Mouse (Mus musculus) stomach, embryonic 15.5 days (tissue): Measurements from ENCODE around the gene Fosl1. TPM values are rescaled to one million over a fixed set of nuclear protein-coding genes. Genes with fewer than 3 reads are reported as not detected.

Experiments
- ATAC-seq: fragments of 200-750 bp; cut with Nextera tagmentation; 2 replicates; pipeline ENCODE4 v1.8.0; 2017; ENCODE audit warnings: low read depth, moderate number of reproducible peaks, moderate TSS enrichment; ENCODE audit not compliant: insufficient read depth, low FRiP score
- H3K27ac ChIP-seq: fragments of 300-500 bp; sonication (generic); 2 replicates; pipeline ENCODE4 v1.5.1; 2015; ENCODE audit warnings: mild to moderate bottlenecking, inconsistent platforms
- H3K27me3 ChIP-seq: fragments of 300-500 bp; sonication (generic); replicated peaks from 2 replicates; pipeline ENCODE4 v1.6.1; 2015; ENCODE audit warnings: inconsistent platforms
- H3K36me3 ChIP-seq: fragments of 300-500 bp; sonication (generic); 2 replicates; pipeline ENCODE4 v1.6.1; 2015; ENCODE audit warnings: inconsistent platforms
- H3K4me1 ChIP-seq: fragments of 300-500 bp; sonication (generic); 2 replicates; pipeline ENCODE4 v1.6.1; 2015; ENCODE audit warnings: inconsistent platforms
- H3K4me2 ChIP-seq: fragments of 300-500 bp; sonication (generic); 2 replicates; pipeline ENCODE4 v1.6.1; 2015; ENCODE audit warnings: mild to moderate bottlenecking, inconsistent platforms
- H3K4me3 ChIP-seq: fragments of 300-500 bp; sonication (generic); replicated peaks from 2 replicates; pipeline ENCODE4 v1.5.1; 2015; ENCODE audit warnings: inconsistent platforms
- H3K9ac ChIP-seq: fragments of 300-500 bp; sonication (generic); 2 replicates; pipeline ENCODE4 v1.6.1; 2015; ENCODE audit warnings: inconsistent platforms
- H3K9me3 ChIP-seq: fragments of 300-500 bp; sonication (generic); 2 replicates; pipeline ENCODE4 v1.6.1; 2016; ENCODE audit warnings: inconsistent platforms
- WGBS: fragments of 180-500 bp; shearing (Covaris S2); methylation state at CpG from one replicate; pipeline ENCODE4 v1.1.7; 2015; 5-methylcytosine and 5-hydroxymethylcytosine counted together
- polyA plus RNA-seq: library from polyadenylated mRNA; unstranded; fragments of >200 nt; fragmentation: Nextera tagmentation; extraction: Ambion mirVana; gene quantifications from 2 replicates; pipeline ENCODE4 v1.2.1, GENCODE M21; 2015

Gene Fosl1
- polyA plus RNA-seq, 1 experiment from 2014 or later: not detected

DNA sequence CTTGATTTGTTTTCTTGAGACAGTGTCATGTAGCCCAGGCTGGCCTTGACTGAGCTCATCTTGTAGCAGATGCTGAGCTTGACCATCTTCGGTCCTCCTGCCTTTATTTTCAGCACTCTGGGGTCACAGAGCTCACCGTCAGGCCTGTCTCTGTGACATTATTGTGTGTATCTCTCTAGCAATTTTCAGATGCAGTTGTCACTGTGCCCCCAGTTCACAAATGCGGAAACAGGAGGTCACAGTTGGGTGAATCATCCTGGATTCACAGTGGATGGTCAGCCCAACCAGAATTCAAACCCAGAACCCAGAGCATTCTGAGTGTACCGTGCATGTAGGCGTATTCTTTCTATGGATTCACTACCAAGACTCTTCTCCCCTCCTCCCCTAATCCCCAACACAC, 1.6 kb upstream of the Fosl1 start:
- 91% methylated on average over 5 of the region's 5 CpGs for WGBS
- Histone ChIP-seq H3K4me3 (no peak overlapping the region), H3K27ac (no peak overlapping the region), H3K4me1 (peaks cover 14% of the 10 kb centered on the region), H3K9me3 (no peaks in the 10 kb centered on the region), H3K27me3 (peaks cover 26% of the 10 kb centered on the region; the same call in 1 of the 2 replicates), H3K9ac (no peak overlapping the region), H3K36me3 (no peaks in the 10 kb centered on the region), H3K4me2 (no peak overlapping the region)
- no peak for ATAC-seq

DNA sequence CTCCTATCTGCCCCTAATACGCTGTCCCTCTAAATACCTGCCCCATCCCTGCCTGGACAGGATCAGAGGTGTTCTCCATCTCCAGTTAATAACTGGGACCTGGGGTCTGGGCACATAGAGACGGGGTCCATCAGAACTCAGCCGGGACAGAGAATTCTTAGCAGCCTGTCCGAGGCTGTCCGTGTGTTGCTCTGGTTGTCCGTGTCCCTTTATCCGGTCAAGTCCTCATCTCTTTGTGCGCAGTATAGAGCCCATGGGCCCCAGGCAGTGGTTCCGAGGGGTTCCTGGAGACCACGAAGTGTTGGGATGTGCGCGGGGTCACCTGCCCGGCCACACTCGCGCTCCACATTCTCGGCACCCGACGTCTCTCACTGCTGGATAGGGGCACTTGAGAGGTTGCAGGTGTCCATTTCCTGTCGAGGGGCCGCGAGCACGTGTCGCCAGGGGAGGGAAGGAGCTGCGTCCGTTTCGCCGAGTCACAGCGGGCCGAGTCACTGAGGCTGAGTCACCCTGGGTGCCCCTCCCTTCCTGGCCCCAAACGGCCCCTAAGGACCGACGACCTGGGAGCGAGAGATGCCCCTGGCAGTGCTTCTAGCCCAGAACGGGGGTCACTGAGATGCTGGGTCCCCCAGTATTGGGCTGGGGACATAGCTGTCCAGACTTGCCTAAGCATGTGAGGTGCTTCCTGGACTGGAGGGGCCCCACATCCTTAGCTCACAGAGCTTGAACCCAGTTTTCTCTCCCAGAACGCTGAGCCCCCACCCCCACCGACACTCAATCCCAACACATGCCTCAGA, 1.2 kb downstream of the Fosl1 start:
- no peaks in the 10 kb centered on the region for H3K36me3 ChIP-seq
- peak overlapping the region; percentile 58 for H3K4me3 ChIP-seq
- no peak for ATAC-seq
- no peak overlapping the region; the same call in 1 of the 2 replicates for H3K9ac ChIP-seq
- peaks cover 26% of the 10 kb centered on the region; the same call in 1 of the 2 replicates for H3K27me3 ChIP-seq
- 5% methylated on average over 36 of the region's 36 CpGs for WGBS
- no peaks in the 10 kb centered on the region for H3K9me3 ChIP-seq
- H3K4me1 ChIP-seq: peaks cover 14% of the 10 kb centered on the region
- no peak overlapping the region for H3K27ac ChIP-seq
- peak overlapping the region; percentile 98 for H3K4me2 ChIP-seq

DNA sequence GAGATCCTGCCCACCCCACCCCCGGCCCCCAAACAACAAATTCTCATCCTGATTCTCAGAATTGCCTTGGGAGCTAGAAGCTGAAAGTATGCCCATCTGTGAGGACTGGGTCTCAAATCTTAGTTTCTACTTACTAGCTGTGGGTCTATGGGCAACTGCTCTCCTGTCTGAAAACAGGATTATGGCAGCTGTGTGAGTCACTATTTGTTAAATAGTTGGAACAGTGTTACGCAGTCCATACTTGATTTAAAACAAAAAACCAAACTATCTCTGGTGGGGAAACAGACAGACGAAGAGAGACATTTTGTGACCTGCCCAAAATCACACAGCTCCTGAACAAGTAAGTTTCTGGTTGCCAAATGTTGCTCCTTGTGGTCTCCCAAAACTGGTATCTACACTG, 2.3 kb downstream of the Fosl1 start:
- peaks cover 14% of the 10 kb centered on the region for H3K4me1 ChIP-seq
- no peaks in the 10 kb centered on the region for H3K9me3 ChIP-seq
- no peak overlapping the region for H3K27ac ChIP-seq
- peaks cover 26% of the 10 kb centered on the region; the same call in 1 of the 2 replicates for H3K27me3 ChIP-seq
- H3K4me2 ChIP-seq: no peak overlapping the region
- no peak overlapping the region for H3K9ac ChIP-seq
- H3K4me3 ChIP-seq: no peak overlapping the region
- 79% methylated on average over 3 of the region's 3 CpGs for WGBS
- no peaks in the 10 kb centered on the region for H3K36me3 ChIP-seq
- no peak for ATAC-seq

DNA sequence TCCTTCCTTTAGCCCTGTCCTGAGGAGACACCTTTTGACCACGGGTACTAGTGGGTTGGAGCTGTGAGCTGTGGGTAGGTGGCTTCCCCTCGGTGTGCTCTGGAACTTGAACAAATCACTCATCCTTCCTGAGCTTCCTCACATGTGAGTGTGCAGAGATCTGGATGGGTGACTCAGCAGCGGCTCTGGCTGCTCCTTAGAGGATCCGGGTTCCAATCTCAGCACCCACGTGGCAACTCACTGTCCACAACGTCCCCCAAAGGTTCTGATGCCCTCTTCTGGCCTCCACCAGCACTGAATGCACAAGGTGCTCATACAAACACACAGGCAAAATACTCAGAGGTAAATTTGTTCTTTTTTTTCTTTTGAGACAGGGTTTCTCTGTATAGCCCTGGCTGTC, 4.4 kb downstream of the Fosl1 start:
- Histone ChIP-seq H3K9ac (no peak overlapping the region), H3K4me3 (no peak overlapping the region), H3K27me3 (peaks cover 22% of the 10 kb centered on the region; the same call in 1 of the 2 replicates), H3K9me3 (no peaks in the 10 kb centered on the region), H3K4me1 (peaks cover 28% of the 10 kb centered on the region), H3K36me3 (no peaks in the 10 kb centered on the region), H3K27ac (no peak overlapping the region), H3K4me2 (no peak overlapping the region)
- WGBS: 73% methylated on average over 6 of the region's 6 CpGs
- ATAC-seq: no peak

DNA sequence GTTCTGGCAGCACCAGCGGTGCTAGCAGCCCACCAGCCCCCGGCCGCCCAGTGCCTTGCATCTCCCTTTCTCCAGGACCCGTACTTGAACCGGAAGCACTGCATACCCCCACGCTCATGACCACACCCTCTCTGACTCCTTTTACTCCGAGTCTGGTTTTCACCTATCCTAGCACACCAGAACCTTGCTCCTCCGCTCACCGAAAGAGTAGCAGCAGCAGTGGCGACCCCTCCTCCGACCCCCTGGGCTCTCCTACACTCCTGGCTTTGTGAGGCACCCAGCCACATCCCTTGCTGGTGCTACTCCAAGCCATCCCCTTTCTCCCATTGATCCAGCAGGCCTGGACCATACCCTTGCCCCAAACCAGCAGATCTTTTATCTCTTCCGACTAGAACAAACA, 7.7 kb downstream of the Fosl1 start:
- peak overlapping the region; percentile 91 for H3K4me2 ChIP-seq
- H3K36me3 ChIP-seq: no peaks in the 10 kb centered on the region
- no peak for ATAC-seq
- no peaks in the 10 kb centered on the region for H3K27me3 ChIP-seq
- no peak overlapping the region for H3K9ac ChIP-seq
- H3K27ac ChIP-seq: no peak overlapping the region
- 74% methylated on average over 12 of the region's 12 CpGs for WGBS
- H3K4me3 ChIP-seq: peak overlapping the region; percentile 75
- H3K4me1 ChIP-seq: peaks cover 23% of the 10 kb centered on the region
- H3K9me3 ChIP-seq: no peaks in the 10 kb centered on the region

DNA sequence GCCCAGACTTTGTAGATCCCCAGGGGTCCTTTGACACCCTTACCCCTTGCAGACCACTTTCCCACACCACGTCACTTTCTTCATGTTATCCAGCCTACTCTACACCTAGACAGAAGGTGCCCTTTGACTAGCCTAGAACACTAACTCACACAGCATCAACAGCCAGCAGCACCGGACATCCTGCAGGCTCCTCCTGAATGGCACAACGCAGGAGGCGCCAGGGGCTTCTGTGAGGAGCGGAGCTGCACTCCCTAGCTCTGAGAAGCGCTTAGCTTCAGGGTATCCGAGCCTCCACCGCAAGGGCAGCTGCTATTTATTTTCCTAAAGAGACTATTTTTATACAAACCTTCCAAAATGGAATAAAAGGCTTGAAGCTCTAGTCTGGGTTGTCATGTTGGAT, 8.2 kb downstream of the Fosl1 start:
- H3K4me3 ChIP-seq: peak overlapping the region; percentile 75
- 50% methylated on average over 8 of the region's 8 CpGs for WGBS
- peaks cover 23% of the 10 kb centered on the region for H3K4me1 ChIP-seq
- no peaks in the 10 kb centered on the region for H3K9me3 ChIP-seq
- peak overlapping the region; percentile 91 for H3K4me2 ChIP-seq
- no peak overlapping the region for H3K27ac ChIP-seq
- no peak for ATAC-seq
- H3K36me3 ChIP-seq: no peaks in the 10 kb centered on the region
- no peak overlapping the region for H3K9ac ChIP-seq
- no peaks in the 10 kb centered on the region for H3K27me3 ChIP-seq

DNA sequence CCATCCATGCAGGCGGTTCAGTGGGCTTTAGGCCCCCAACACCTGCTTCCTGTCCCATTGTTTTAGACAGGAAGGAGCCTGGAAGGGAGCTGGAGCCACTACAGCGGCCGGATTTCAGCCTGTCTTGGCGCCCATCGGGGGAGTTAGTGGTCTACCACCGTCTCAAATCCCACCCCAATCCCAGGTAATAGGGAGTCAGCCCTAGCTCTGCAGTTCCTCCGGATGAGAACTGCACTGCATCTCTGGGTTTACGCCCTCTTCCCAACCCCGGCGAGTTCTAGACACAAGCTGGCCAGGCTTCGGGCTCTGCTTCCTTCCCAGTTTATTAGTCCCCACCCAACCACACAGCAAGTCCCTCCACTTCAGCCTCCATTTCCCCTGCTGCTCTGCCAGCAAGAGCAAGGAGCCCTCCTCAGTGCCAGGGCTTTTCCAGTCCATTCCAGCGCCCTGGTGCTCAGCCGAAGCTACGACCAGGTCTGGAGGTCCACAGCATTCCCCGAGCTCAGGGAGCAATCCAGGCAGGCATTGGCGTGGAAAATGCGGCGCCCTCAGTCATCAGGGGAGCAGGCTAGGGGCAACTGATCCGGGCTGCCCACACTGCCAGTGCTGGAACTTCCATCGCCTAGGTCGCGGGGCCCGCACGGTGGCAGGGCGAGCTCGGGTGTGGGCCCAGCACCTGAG, 9.0 kb downstream of the Fosl1 start:
- H3K27me3 ChIP-seq: no peaks in the 10 kb centered on the region
- H3K27ac ChIP-seq: peak overlapping the region; percentile 93
- peak overlapping the region; percentile 91 for H3K4me2 ChIP-seq
- 3% methylated on average over 26 of the region's 26 CpGs for WGBS
- peaks cover 29% of the 10 kb centered on the region for H3K4me1 ChIP-seq
- H3K9me3 ChIP-seq: no peaks in the 10 kb centered on the region
- peak overlapping the region; percentile 75 for H3K4me3 ChIP-seq
- peak overlapping the region; percentile 63 for H3K9ac ChIP-seq
- no peaks in the 10 kb centered on the region for H3K36me3 ChIP-seq
- ATAC-seq: peak; percentile 11; the same call in 1 of the 2 replicates

DNA sequence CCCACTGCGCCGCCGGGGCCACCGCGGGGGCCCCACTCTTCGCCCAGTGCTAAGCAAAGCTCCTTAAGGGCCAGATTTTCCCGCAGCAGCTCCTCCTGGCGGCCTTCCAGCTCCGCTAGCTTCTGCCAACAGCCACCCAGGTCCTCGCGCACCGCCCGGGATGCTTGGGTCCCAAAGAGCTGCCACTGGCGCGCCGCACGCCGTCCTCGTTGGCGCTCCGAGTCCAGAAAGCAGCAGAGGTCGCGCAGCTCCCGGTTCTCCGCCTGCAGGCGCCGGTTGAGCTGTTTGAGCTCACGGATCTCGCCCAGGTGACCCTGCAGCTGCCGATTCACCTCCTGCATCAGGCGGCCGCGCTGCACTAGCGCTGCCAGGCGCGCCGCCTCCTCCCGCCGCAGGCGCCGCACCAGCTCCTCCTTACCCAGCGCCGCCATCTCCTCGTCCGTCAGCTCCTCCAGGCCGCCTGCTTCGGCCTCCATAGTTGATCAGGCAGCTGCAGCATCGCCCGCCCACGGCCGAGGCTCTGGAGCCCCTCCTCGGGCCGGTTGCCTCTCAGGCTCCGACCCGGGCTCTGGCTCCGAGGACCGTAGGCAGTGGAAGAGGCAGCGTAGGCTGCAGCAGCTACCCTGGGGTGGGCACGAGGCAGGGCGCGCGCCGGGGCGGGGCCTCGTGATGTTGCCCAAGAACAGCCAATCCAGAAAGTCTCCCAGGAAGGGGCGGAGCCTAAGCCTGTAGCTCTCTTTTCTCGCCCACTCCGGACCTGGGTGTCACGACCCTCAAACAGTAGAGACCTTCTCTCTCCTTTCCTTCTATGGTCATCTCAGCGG, 9.8 kb downstream of the Fosl1 start:
- peak overlapping the region; percentile 75 for H3K4me3 ChIP-seq
- peak overlapping the region; percentile 91 for H3K4me2 ChIP-seq
- H3K27me3 ChIP-seq: no peaks in the 10 kb centered on the region
- ATAC-seq: peak; percentile 88
- H3K9me3 ChIP-seq: no peaks in the 10 kb centered on the region
- peak overlapping the region; percentile 93 for H3K27ac ChIP-seq
- H3K9ac ChIP-seq: peak overlapping the region; percentile 63
- no peaks in the 10 kb centered on the region for H3K36me3 ChIP-seq
- peaks cover 34% of the 10 kb centered on the region for H3K4me1 ChIP-seq
- WGBS: under 1% methylated on average over 70 of the region's 70 CpGs

DNA sequence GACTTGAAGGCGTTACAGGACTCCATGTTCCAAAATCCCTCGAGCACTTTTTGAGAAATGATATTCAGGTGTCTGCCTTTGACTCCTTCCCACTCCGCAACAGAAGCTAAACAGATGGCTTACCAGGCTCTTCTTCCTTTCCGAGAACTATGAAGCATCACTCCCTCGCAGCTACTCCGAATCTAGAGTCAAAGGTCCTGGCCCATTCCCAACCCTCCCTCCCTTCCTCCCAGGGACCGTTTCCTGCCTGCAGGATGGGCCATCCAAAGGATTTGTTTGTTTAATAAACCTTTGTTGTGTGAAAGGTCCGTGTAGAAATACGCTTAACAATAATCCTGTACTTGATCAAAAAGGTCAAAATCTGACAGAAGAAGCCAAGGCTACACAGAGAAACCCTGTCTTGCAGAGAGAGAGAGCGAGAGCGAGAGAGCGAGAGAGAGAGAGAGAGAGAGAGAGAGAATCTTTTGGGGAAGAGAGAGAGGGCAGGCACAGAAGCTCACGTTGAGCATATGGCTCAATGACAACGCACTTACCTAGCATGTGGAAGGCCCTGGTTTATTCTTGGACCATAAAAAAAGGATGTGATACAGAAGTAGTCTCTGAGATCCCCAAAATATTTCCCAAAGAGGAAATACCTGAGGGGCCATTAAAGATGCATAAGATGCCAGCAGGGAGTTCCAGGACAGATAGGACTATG, 10.5 kb downstream of the Fosl1 start, which contains the start of gene Ccdc85b:
TSS of gene Ccdc85b (minus strand) at position 149 of the 697 bp plus-strand sequence.
- 9% methylated on average over 14 of the region's 14 CpGs for WGBS
- Histone ChIP-seq H3K4me2 (peak within 1 kb of the TSS; percentile 91), H3K4me1 (peaks cover 34% of the 10 kb centered on the region), H3K4me3 (peak within 1 kb of the TSS; percentile 75), H3K27ac (peak within 1 kb of the TSS; percentile 93), H3K27me3 (no peaks in the 10 kb centered on the region), H3K9ac (peak within 1 kb of the TSS; percentile 63), H3K36me3 (peaks cover 7% of the 10 kb centered on the region; the same call in 1 of the 2 replicates), H3K9me3 (no peaks in the 10 kb centered on the region)
- ATAC-seq: no peak; the same call in 1 of the 2 replicates

DNA sequence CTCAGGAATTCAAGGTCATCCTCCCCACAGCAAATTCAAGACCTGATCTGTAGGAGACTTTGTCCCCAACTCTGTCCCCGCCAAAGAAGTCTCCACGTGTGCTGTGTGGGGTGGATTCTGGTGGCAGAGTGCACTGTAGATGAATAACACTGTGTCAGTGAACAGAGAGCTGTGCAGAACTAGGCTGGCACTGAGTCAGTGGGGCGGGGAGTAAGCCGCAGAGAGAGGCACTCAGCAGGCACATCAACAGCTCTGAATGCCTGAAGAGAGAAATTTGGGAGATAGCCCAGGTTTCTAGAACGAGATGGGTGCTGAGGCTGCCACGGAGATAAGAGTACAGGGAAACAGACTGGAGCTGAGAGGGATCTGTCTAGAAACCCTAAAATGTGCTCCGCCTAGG, 11.7 kb downstream of the Fosl1 start:
- Histone ChIP-seq H3K4me1 (peaks cover 34% of the 10 kb centered on the region), H3K36me3 (peaks cover 10% of the 10 kb centered on the region; the same call in 1 of the 2 replicates), H3K9ac (no peak overlapping the region), H3K9me3 (no peaks in the 10 kb centered on the region), H3K27me3 (no peaks in the 10 kb centered on the region), H3K4me3 (no peak overlapping the region), H3K27ac (no peak overlapping the region), H3K4me2 (no peak overlapping the region)
- 74% methylated on average over 7 of the region's 7 CpGs for WGBS
- no peak for ATAC-seq

DNA sequence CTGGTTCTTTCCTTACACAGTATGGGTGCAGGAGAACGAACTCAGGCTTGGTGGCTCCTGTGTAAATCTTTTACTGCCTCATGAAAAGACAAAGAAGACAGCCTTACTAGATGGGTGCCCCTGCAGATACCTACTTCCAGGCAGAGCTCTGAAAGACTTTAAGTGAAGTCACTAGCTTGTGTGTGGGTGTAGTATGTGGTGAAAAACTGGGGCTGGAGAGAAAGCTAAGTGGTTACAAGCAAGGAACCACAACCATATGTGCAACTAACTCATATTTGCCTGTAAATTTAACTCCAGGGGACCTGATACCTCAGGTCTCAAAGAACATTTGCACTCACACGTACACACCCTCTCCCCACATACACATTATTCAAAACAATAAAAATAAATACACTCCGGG, 12.5 kb downstream of the Fosl1 start:
- H3K9ac ChIP-seq: peak overlapping the region; percentile 80; the same call in 1 of the 2 replicates
- H3K27ac ChIP-seq: 0 out of 2 replicates have a peak overlapping the region, but pooled peaks have one; percentile 78
- 34% methylated on average over 3 of the region's 3 CpGs for WGBS
- peaks cover 33% of the 10 kb centered on the region for H3K4me1 ChIP-seq
- ATAC-seq: no peak
- no peaks in the 10 kb centered on the region for H3K9me3 ChIP-seq
- peak overlapping the region; percentile 85 for H3K4me3 ChIP-seq
- peaks cover 11% of the 10 kb centered on the region; the same call in 1 of the 2 replicates for H3K36me3 ChIP-seq
- H3K4me2 ChIP-seq: peak overlapping the region; percentile 90
- H3K27me3 ChIP-seq: no peaks in the 10 kb centered on the region
